Mouse (Mus musculus): ENCODE measurements around the gene Kalrn. TPM values are rescaled to one million over a fixed set of nuclear protein-coding genes. Genes with fewer than 3 reads are reported as not detected.

Gene Kalrn
- polyA plus RNA-seq, 1 experiment from 2014 or later, result 23.7 TPM

GRCm38 (mm10) chr16:34302503-34302902 lies 270.8 kb downstream of the Kalrn start:
- no peak for ATAC-seq (ENCODE audit: low FRiP score)
- H3K9ac ChIP-seq (replicated peaks), result no peak overlapping the region
- no peaks in the 10 kb centered on the region for H3K4me1 ChIP-seq
- 90% methylated on average over 1 of the region's 1 CpGs for WGBS
- H3K27me3 ChIP-seq (replicated peaks), result no peaks in the 10 kb centered on the region
- H3K36me3 ChIP-seq, result peaks cover 6% of the 10 kb centered on the region; the same call in 1 of the 2 replicates
- H3K4me2 ChIP-seq, result no peak overlapping the region
- H3K9me3 ChIP-seq (replicated peaks), result no peaks in the 10 kb centered on the region
- no peak overlapping the region for H3K27ac ChIP-seq (replicated peaks)
- H3K4me3 ChIP-seq (replicated peaks), result no peak overlapping the region

GRCm38 (mm10) chr16:34302063-34302462 lies 271.3 kb downstream of the Kalrn start:
- Histone ChIP-seq H3K4me1 (no peaks in the 10 kb centered on the region), H3K36me3 (peaks cover 2% of the 10 kb centered on the region; the same call in 1 of the 2 replicates), H3K27me3 (replicated peaks) (no peaks in the 10 kb centered on the region), H3K4me2 (no peak overlapping the region), H3K4me3 (replicated peaks) (no peak overlapping the region), H3K9ac (replicated peaks) (no peak overlapping the region), H3K9me3 (replicated peaks) (no peaks in the 10 kb centered on the region), H3K27ac (replicated peaks) (no peak overlapping the region)
- WGBS, result 89% methylated on average over 1 of the region's 1 CpGs
- ATAC-seq (ENCODE audit: low FRiP score), result no peak

- 74% methylated on average over 2 of the region's 2 CpGs for WGBS
- no peak overlapping the region for H3K27ac ChIP-seq (replicated peaks)
- H3K4me3 ChIP-seq (replicated peaks), result no peak overlapping the region
- H3K36me3 ChIP-seq, result no peaks in the 10 kb centered on the region
- no peaks in the 10 kb centered on the region for H3K4me1 ChIP-seq
- H3K9me3 ChIP-seq (replicated peaks), result no peaks in the 10 kb centered on the region
- ATAC-seq (ENCODE audit: low FRiP score), result no peak
- H3K4me2 ChIP-seq, result no peak overlapping the region
- no peaks in the 10 kb centered on the region for H3K27me3 ChIP-seq (replicated peaks)
- H3K9ac ChIP-seq (replicated peaks), result no peak overlapping the region
These were observed 274.1 kb downstream of the Kalrn start for GRCm38 (mm10) chr16:34299226-34299625.

- WGBS, result 74% methylated on average over 5 of the region's 5 CpGs
- no peak for ATAC-seq (ENCODE audit: low FRiP score)
- Histone ChIP-seq H3K4me2 (no peak overlapping the region), H3K27me3 (replicated peaks) (no peaks in the 10 kb centered on the region), H3K4me3 (replicated peaks) (no peak overlapping the region), H3K9me3 (replicated peaks) (no peaks in the 10 kb centered on the region), H3K4me1 (no peaks in the 10 kb centered on the region), H3K36me3 (peaks cover 10% of the 10 kb centered on the region), H3K27ac (replicated peaks) (no peak overlapping the region), H3K9ac (replicated peaks) (no peak overlapping the region)
These were observed 275.2 kb downstream of the Kalrn start for GRCm38 (mm10) chr16:34297911-34298682.

GRCm38 (mm10) chr16:34294568-34294967 lies 278.8 kb downstream of the Kalrn start:
- ATAC-seq (ENCODE audit: low FRiP score), result no peak
- Histone ChIP-seq H3K9ac (replicated peaks) (no peak overlapping the region), H3K4me2 (no peak overlapping the region), H3K27ac (replicated peaks) (no peak overlapping the region), H3K9me3 (replicated peaks) (no peaks in the 10 kb centered on the region), H3K36me3 (peaks cover 20% of the 10 kb centered on the region), H3K4me1 (no peaks in the 10 kb centered on the region), H3K27me3 (replicated peaks) (no peaks in the 10 kb centered on the region), H3K4me3 (replicated peaks) (no peak overlapping the region)
- 86% methylated on average over 6 of the region's 6 CpGs for WGBS

GRCm38 (mm10) chr16:34293675-34294074 lies 279.7 kb downstream of the Kalrn start:
- H3K9ac ChIP-seq (replicated peaks), result no peak overlapping the region
- H3K27ac ChIP-seq (replicated peaks), result no peak overlapping the region
- no peaks in the 10 kb centered on the region for H3K4me1 ChIP-seq
- no peak overlapping the region for H3K4me3 ChIP-seq (replicated peaks)
- WGBS, result 93% methylated on average over 2 of the region's 2 CpGs
- H3K4me2 ChIP-seq, result no peak overlapping the region
- no peaks in the 10 kb centered on the region for H3K27me3 ChIP-seq (replicated peaks)
- ATAC-seq (ENCODE audit: low FRiP score), result no peak
- H3K9me3 ChIP-seq (replicated peaks), result no peaks in the 10 kb centered on the region
- H3K36me3 ChIP-seq, result peaks cover 20% of the 10 kb centered on the region

- H3K9ac ChIP-seq (replicated peaks), result no peak overlapping the region
- H3K27ac ChIP-seq (replicated peaks), result no peak overlapping the region
- WGBS, result 55% methylated on average over 7 of the region's 7 CpGs
- no peaks in the 10 kb centered on the region for H3K27me3 ChIP-seq (replicated peaks)
- H3K4me3 ChIP-seq (replicated peaks), result no peak overlapping the region
- no peak for ATAC-seq (ENCODE audit: low FRiP score)
- no peaks in the 10 kb centered on the region for H3K9me3 ChIP-seq (replicated peaks)
- no peak overlapping the region for H3K4me2 ChIP-seq
- no peaks in the 10 kb centered on the region for H3K4me1 ChIP-seq
- peaks cover 20% of the 10 kb centered on the region for H3K36me3 ChIP-seq
These were observed 283.7 kb downstream of the Kalrn start for GRCm38 (mm10) chr16:34289583-34289982.

GRCm38 (mm10) chr16:34282026-34282425 lies 291.3 kb downstream of the Kalrn start:
- Histone ChIP-seq H3K27ac (replicated peaks) (no peak overlapping the region), H3K27me3 (replicated peaks) (no peaks in the 10 kb centered on the region)
- WGBS, result 91% methylated on average over 8 of the region's 8 CpGs

GRCm38 (mm10) chr16:34279654-34280383 lies 293.5 kb downstream of the Kalrn start:
- Histone ChIP-seq H3K4me2 (no peak overlapping the region), H3K27ac (replicated peaks) (no peak overlapping the region), H3K36me3 (no peaks in the 10 kb centered on the region), H3K4me3 (replicated peaks) (no peak overlapping the region), H3K9me3 (replicated peaks) (no peaks in the 10 kb centered on the region), H3K4me1 (0 out of 2 replicates have a peak, but pooled peaks cover 3% of the 10 kb centered on the region), H3K9ac (replicated peaks) (no peak overlapping the region), H3K27me3 (replicated peaks) (no peaks in the 10 kb centered on the region)
- ATAC-seq (ENCODE audit: low FRiP score), result no peak
- WGBS, result 82% methylated on average over 7 of the region's 7 CpGs

More at GRCm38 (mm10) chr16:34282026-34282425, 291.3 kb downstream of the Kalrn start:
- H3K4me2 ChIP-seq, result no peak overlapping the region
- H3K4me3 ChIP-seq (replicated peaks), result no peak overlapping the region
- no peak for ATAC-seq (ENCODE audit: low FRiP score)
- H3K36me3 ChIP-seq, result no peaks in the 10 kb centered on the region
- 0 out of 2 replicates have a peak, but pooled peaks cover 3% of the 10 kb centered on the region for H3K4me1 ChIP-seq
- H3K9me3 ChIP-seq (replicated peaks), result no peaks in the 10 kb centered on the region
- no peak overlapping the region for H3K9ac ChIP-seq (replicated peaks)

- Histone ChIP-seq H3K4me3 (replicated peaks) (no peak overlapping the region), H3K36me3 (no peaks in the 10 kb centered on the region), H3K27ac (replicated peaks) (no peak overlapping the region), H3K4me1 (0 out of 2 replicates have a peak, but pooled peaks cover 3% of the 10 kb centered on the region), H3K9me3 (replicated peaks) (no peaks in the 10 kb centered on the region), H3K4me2 (no peak overlapping the region), H3K9ac (replicated peaks) (no peak overlapping the region), H3K27me3 (replicated peaks) (no peaks in the 10 kb centered on the region)
- 66% methylated on average over 4 of the region's 4 CpGs for WGBS
- ATAC-seq (ENCODE audit: low FRiP score), result no peak
These were observed 295.0 kb downstream of the Kalrn start for GRCm38 (mm10) chr16:34278249-34278790.

- 0 out of 2 replicates have a peak, but pooled peaks cover 3% of the 10 kb centered on the region for H3K4me1 ChIP-seq
- H3K4me3 ChIP-seq (replicated peaks), result no peak overlapping the region
- no peaks in the 10 kb centered on the region for H3K27me3 ChIP-seq (replicated peaks)
- no peak for ATAC-seq (ENCODE audit: low FRiP score)
- H3K4me2 ChIP-seq, result no peak overlapping the region
- H3K27ac ChIP-seq (replicated peaks), result no peak overlapping the region
- no peak overlapping the region for H3K9ac ChIP-seq (replicated peaks)
- no peaks in the 10 kb centered on the region for H3K9me3 ChIP-seq (replicated peaks)
- H3K36me3 ChIP-seq, result no peaks in the 10 kb centered on the region
These were observed 298.7 kb downstream of the Kalrn start for GRCm38 (mm10) chr16:34274607-34275006.

- H3K4me1 ChIP-seq, result no peaks in the 10 kb centered on the region
- H3K9me3 ChIP-seq (replicated peaks), result no peaks in the 10 kb centered on the region
- no peak overlapping the region for H3K4me3 ChIP-seq (replicated peaks)
- H3K27me3 ChIP-seq (replicated peaks), result no peaks in the 10 kb centered on the region
- H3K36me3 ChIP-seq, result no peaks in the 10 kb centered on the region
- no peak for ATAC-seq (ENCODE audit: low FRiP score)
- no peak overlapping the region for H3K4me2 ChIP-seq
- 91% methylated on average over 5 of the region's 5 CpGs for WGBS
- no peak overlapping the region for H3K27ac ChIP-seq (replicated peaks)
- no peak overlapping the region for H3K9ac ChIP-seq (replicated peaks)
These were observed 301.9 kb downstream of the Kalrn start for GRCm38 (mm10) chr16:34271476-34271875.

All from neural tube, embryonic 15.5 days (tissue).